Mouse (Mus musculus): ENCODE data around the gene Tdp2.

DNA sequence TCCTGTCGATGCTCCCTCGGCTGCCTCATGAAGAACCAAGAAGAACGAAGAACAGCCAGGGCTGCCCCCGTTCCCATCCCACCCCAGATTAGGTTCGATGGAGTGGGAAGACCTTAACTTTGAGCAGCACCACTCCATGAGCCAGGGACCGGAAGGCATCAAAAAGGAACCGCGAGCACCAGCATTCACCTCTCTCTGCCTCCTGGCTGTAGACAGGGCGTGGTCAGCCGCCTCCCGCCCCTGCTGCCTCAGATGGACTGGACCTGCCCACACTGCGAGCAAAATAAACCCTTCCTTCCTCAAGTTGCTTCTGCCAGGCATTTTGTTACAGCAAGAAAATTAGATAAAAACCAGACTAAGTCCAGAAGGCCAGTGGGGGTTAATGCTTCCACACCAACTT, 29.6 kb downstream of the Tdp2 start:
- TF ChIP-seq POLR2A (IDR thresholded peaks at IDR 0.05; ENCODE audit: insufficient read depth, low read depth, low read length) = no peak
- TF ChIP-seq CTCF (IDR thresholded peaks at IDR 0.05; ENCODE audit: insufficient read depth, low read depth, low read length) = no peak
